Mouse (Mus musculus): ENCODE data around the gene 2310039H08Rik. TPM values are rescaled to one million over a fixed set of nuclear protein-coding genes. Genes with fewer than 3 reads are reported as not detected.

The 2310039H08Rik gene
- total and polyA plus RNA-seq, 2 experiments from 2014 or later: 39.2 to 59.2 TPM

DNA sequence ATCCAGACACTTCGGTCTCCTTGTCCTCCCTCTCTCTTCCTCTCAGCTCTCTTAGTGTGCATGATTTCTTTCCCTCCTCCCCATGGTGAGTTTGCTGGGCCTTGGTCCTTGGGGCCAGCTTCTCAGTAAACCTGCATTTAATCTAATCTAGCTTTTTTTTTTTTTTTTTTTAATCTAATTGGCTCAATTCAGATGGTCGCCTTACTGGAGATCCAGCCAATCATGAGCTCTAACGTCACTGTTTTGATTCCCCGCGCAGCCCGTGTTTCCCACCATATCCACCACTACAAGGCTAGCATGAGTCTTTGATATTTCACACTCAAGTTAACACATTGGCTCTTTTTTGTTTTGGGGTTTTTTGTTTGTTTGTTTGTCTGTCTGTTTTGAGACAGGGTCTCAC lies 42.1 kb downstream of the 2310039H08Rik start:
- Histone ChIP-seq H3K27ac (ENCODE audit: low read depth, low read length) (no peak overlapping the region), H3K4me1 (ENCODE audit: insufficient read depth, low read length) (no peaks in the 10 kb centered on the region), H3K4me2 (ENCODE audit: low read depth, low read length, poor library complexity, severe bottlenecking) (no peak overlapping the region), H3K36me3 (ENCODE audit: insufficient read depth, low read length) (peaks cover 42% of the 10 kb centered on the region), H3K9me3 (ENCODE audit: low read length) (no peaks in the 10 kb centered on the region), H3K27me3 (ENCODE audit: insufficient read depth, low read length) (no peaks in the 10 kb centered on the region), H3K4me3 (ENCODE audit: low read depth, low read length) (no peak overlapping the region), H3K9ac (replicated peaks; ENCODE audit: low read length, poor library complexity, severe bottlenecking) (no peak overlapping the region)
- ATAC-seq (ENCODE audit: low FRiP score): no peak
- WGBS: 92% methylated on average over 6 of the region's 6 CpGs
- no peak for TF ChIP-seq CTCF (IDR thresholded peaks at IDR 0.05)
- DNase-seq (ENCODE audit: low spot score): no peak

DNA sequence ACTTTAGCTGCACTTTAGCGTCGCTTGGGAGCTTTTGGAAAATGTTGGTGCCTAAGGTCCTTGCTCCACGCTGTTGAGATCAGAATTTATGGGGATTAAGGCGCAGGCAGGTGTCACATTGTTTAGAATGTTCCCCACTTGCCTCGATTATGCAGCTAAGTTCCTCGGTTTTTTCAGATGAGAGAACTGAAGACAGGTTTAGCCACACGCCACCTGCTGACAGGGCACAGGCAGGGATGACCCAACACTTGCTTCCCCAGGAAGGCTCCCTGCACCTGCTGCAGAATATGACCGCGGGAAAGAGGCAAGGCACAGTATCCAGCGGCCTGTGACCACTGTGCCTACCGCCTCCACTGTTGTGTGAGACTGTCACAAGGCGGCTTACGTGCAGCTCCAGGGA lies 43.9 kb downstream of the 2310039H08Rik start:
- peaks cover 45% of the 10 kb centered on the region for H3K36me3 ChIP-seq (ENCODE audit: insufficient read depth, low read length)
- H3K9me3 ChIP-seq (ENCODE audit: low read length): no peaks in the 10 kb centered on the region
- DNase-seq (ENCODE audit: low spot score): no peak
- H3K9ac ChIP-seq (replicated peaks; ENCODE audit: low read length, poor library complexity, severe bottlenecking): no peak overlapping the region
- no peak overlapping the region for H3K4me3 ChIP-seq (ENCODE audit: low read depth, low read length)
- 67% methylated on average over 13 of the region's 13 CpGs for WGBS
- no peak for TF ChIP-seq CTCF (IDR thresholded peaks at IDR 0.05)
- H3K4me1 ChIP-seq (ENCODE audit: insufficient read depth, low read length): no peaks in the 10 kb centered on the region
- no peak overlapping the region for H3K27ac ChIP-seq (ENCODE audit: low read depth, low read length)
- no peak for ATAC-seq (ENCODE audit: low FRiP score)
- H3K27me3 ChIP-seq (ENCODE audit: insufficient read depth, low read length): no peaks in the 10 kb centered on the region
- H3K4me2 ChIP-seq (ENCODE audit: low read depth, low read length, poor library complexity, severe bottlenecking): no peak overlapping the region

DNA sequence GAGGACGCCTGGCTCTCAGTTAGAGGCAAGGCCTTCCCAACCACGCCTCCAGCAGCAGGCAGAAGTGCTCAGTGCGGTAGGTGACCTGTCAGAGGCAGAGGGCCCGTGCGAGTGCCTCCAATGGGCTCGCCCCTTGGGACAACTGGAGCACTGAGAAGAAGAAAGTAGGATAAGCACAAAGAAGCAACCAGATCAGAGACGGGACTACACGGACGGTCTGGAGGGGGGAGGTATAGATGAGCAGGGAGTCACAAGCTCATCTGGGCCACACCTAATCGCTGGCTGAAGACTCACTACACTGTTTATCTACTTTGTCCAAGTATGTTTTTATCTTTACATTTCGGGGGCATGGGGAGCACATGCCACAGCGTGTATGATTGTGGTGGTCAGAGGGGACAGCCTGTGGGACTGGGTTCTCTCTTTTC lies 45.3 kb downstream of the 2310039H08Rik start:
- no peak overlapping the region for H3K4me2 ChIP-seq (ENCODE audit: low read depth, low read length, poor library complexity, severe bottlenecking)
- peaks cover 37% of the 10 kb centered on the region for H3K36me3 ChIP-seq (ENCODE audit: insufficient read depth, low read length)
- no peak overlapping the region for H3K27ac ChIP-seq (ENCODE audit: low read depth, low read length)
- 93% methylated on average over 12 of the region's 12 CpGs for WGBS
- DNase-seq (ENCODE audit: low spot score) (no peak), ATAC-seq (ENCODE audit: low FRiP score) (no peak)
- no peaks in the 10 kb centered on the region for H3K4me1 ChIP-seq (ENCODE audit: insufficient read depth, low read length)
- H3K27me3 ChIP-seq (ENCODE audit: insufficient read depth, low read length): no peaks in the 10 kb centered on the region
- H3K9ac ChIP-seq (replicated peaks; ENCODE audit: low read length, poor library complexity, severe bottlenecking): no peak overlapping the region
- TF ChIP-seq CTCF (IDR thresholded peaks at IDR 0.05): no peak
- no peaks in the 10 kb centered on the region for H3K9me3 ChIP-seq (ENCODE audit: low read length)
- no peak overlapping the region for H3K4me3 ChIP-seq (ENCODE audit: low read depth, low read length)

DNA sequence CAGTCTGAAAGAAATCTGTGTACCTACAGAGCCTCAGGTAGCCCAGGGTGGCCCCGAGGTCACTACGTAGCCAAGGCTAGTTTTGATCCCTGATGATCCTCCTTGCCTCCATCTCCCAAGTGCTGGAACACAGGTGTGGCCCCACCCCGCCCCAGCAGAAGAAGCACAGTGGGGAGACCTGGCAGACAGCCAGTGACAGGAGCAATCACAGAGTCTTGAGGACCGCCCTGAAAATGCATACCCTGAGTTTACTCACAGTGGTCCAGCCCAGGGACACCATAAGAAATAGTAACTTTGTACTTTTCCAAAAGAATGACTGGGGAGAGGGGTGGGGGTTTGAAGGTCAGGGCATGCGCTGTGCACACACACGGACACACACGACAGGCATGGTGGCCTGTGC lies 48.2 kb downstream of the 2310039H08Rik start:
- Histone ChIP-seq H3K9ac (replicated peaks; ENCODE audit: low read length, poor library complexity, severe bottlenecking) (no peak overlapping the region), H3K36me3 (ENCODE audit: insufficient read depth, low read length) (peaks cover 54% of the 10 kb centered on the region), H3K27me3 (ENCODE audit: insufficient read depth, low read length) (no peaks in the 10 kb centered on the region), H3K9me3 (ENCODE audit: low read length) (no peaks in the 10 kb centered on the region), H3K4me2 (ENCODE audit: low read depth, low read length, poor library complexity, severe bottlenecking) (no peak overlapping the region), H3K4me3 (ENCODE audit: low read depth, low read length) (no peak overlapping the region), H3K4me1 (ENCODE audit: insufficient read depth, low read length) (no peaks in the 10 kb centered on the region), H3K27ac (ENCODE audit: low read depth, low read length) (no peak overlapping the region)
- 97% methylated on average over 7 of the region's 7 CpGs for WGBS
- no peak for TF ChIP-seq CTCF (IDR thresholded peaks at IDR 0.05)
- ATAC-seq (ENCODE audit: low FRiP score): no peak
- DNase-seq (ENCODE audit: low spot score): no peak

Other genes with a start within 250 kb of the 2310039H08Rik start
- 53.8 and 70.9 TPM in 2 replicates for gene Cul9, start 226.2 kb upstream of the 2310039H08Rik start, total RNA-seq (2014; rRNA removed)
- 13.6 and 16.7 TPM in 2 replicates for gene Cul9, start 226.2 kb upstream of the 2310039H08Rik start, polyA plus RNA-seq (2015; fragmentation: Nextera tagmentation; extraction: Ambion mirVana)
- 45.8 and 69.0 TPM in 2 replicates for gene Srf, start 216.5 kb upstream of the 2310039H08Rik start, total RNA-seq (2014; rRNA removed)
- 2.6 and 3.3 TPM in 2 replicates for gene Srf, start 216.5 kb upstream of the 2310039H08Rik start, polyA plus RNA-seq (2015; fragmentation: Nextera tagmentation; extraction: Ambion mirVana)
- gene Ptk7, start 143.1 kb upstream of the 2310039H08Rik start, total RNA-seq (2014; rRNA removed): 61.8 and 62.6 TPM in 2 replicates
- gene Ptk7, start 143.1 kb upstream of the 2310039H08Rik start, polyA plus RNA-seq (2015; fragmentation: Nextera tagmentation; extraction: Ambion mirVana): 22.5 and 22.9 TPM in 2 replicates
- 24.5 and 28.5 TPM in 2 replicates for gene Klc4, start 126.6 kb upstream of the 2310039H08Rik start, total RNA-seq (2014; rRNA removed)
- gene Klc4, start 126.6 kb upstream of the 2310039H08Rik start, polyA plus RNA-seq (2015; fragmentation: Nextera tagmentation; extraction: Ambion mirVana): 20.0 and 22.2 TPM in 2 replicates
- gene Mrpl2, start 126.4 kb upstream of the 2310039H08Rik start, total RNA-seq (2014; rRNA removed): 46.7 and 47.4 TPM in 2 replicates
- 85.5 and 85.7 TPM in 2 replicates for gene Mrpl2, start 126.4 kb upstream of the 2310039H08Rik start, polyA plus RNA-seq (2015; fragmentation: Nextera tagmentation; extraction: Ambion mirVana)
- 83.5 and 92.4 TPM in 2 replicates for gene Cul7, start 122.3 kb upstream of the 2310039H08Rik start, total RNA-seq (2014; rRNA removed)
- gene Cul7, start 122.3 kb upstream of the 2310039H08Rik start, polyA plus RNA-seq (2015; fragmentation: Nextera tagmentation; extraction: Ambion mirVana): 26.2 and 26.6 TPM in 2 replicates
- 26.9 and 27.6 TPM in 2 replicates for gene Rrp36, start 98.3 kb upstream of the 2310039H08Rik start, total RNA-seq (2014; rRNA removed)
- gene Rrp36, start 98.3 kb upstream of the 2310039H08Rik start, polyA plus RNA-seq (2015; fragmentation: Nextera tagmentation; extraction: Ambion mirVana): 47.1 and 52.2 TPM in 2 replicates
- 130 and 171 TPM in 2 replicates for gene Mea1, start 93.8 kb upstream of the 2310039H08Rik start, total RNA-seq (2014; rRNA removed)
- gene Mea1, start 93.8 kb upstream of the 2310039H08Rik start, polyA plus RNA-seq (2015; fragmentation: Nextera tagmentation; extraction: Ambion mirVana): 314 and 362 TPM in 2 replicates
- 98.7 and 99.7 TPM in 2 replicates for gene Klhdc3, start 91.7 kb upstream of the 2310039H08Rik start, total RNA-seq (2014; rRNA removed)
- 185 and 192 TPM in 2 replicates for gene Klhdc3, start 91.7 kb upstream of the 2310039H08Rik start, polyA plus RNA-seq (2015; fragmentation: Nextera tagmentation; extraction: Ambion mirVana)
- 118 and 128 TPM in 2 replicates for gene Ppp2r5d, start 67.5 kb upstream of the 2310039H08Rik start, total RNA-seq (2014; rRNA removed)
- gene Ppp2r5d, start 67.5 kb upstream of the 2310039H08Rik start, polyA plus RNA-seq (2015; fragmentation: Nextera tagmentation; extraction: Ambion mirVana): 94.1 and 103 TPM in 2 replicates
- 37.8 and 38.5 TPM in 2 replicates for gene Pex6, start 61.2 kb upstream of the 2310039H08Rik start, total RNA-seq (2014; rRNA removed)
- 17.6 and 18.3 TPM in 2 replicates for gene Pex6, start 61.2 kb upstream of the 2310039H08Rik start, polyA plus RNA-seq (2015; fragmentation: Nextera tagmentation; extraction: Ambion mirVana)
- gene Gnmt, start 43.5 kb upstream of the 2310039H08Rik start, total RNA-seq (2014; rRNA removed): 0.27 and 0.57 TPM in 2 replicates
- gene Gnmt, start 43.5 kb upstream of the 2310039H08Rik start, polyA plus RNA-seq (2015; fragmentation: Nextera tagmentation; extraction: Ambion mirVana): 0.88 and 1.5 TPM in 2 replicates
- 62.0 and 74.6 TPM in 2 replicates for gene Cnpy3, start 20.4 kb upstream of the 2310039H08Rik start, total RNA-seq (2014; rRNA removed)
- 70.7 and 74.4 TPM in 2 replicates for gene Cnpy3, start 20.4 kb upstream of the 2310039H08Rik start, polyA plus RNA-seq (2015; fragmentation: Nextera tagmentation; extraction: Ambion mirVana)
- not detected in 2 replicates for gene Ptcra, start 8.9 kb upstream of the 2310039H08Rik start, total RNA-seq (2014; rRNA removed)
- 0.17 and 0.20 TPM in 2 replicates for gene Ptcra, start 8.9 kb upstream of the 2310039H08Rik start, polyA plus RNA-seq (2015; fragmentation: Nextera tagmentation; extraction: Ambion mirVana)
- 42.3 and 43.2 TPM in 2 replicates for gene Rpl7l1, start 10.0 kb downstream of the 2310039H08Rik start, total RNA-seq (2014; rRNA removed)
- 67.6 and 69.7 TPM in 2 replicates for gene Rpl7l1, start 10.0 kb downstream of the 2310039H08Rik start, polyA plus RNA-seq (2015; fragmentation: Nextera tagmentation; extraction: Ambion mirVana)
- gene Bicral, start 85.8 kb downstream of the 2310039H08Rik start, total RNA-seq (2014; rRNA removed): 31.2 and 31.6 TPM in 2 replicates
- gene Bicral, start 85.8 kb downstream of the 2310039H08Rik start, polyA plus RNA-seq (2015; fragmentation: Nextera tagmentation; extraction: Ambion mirVana): 6.5 and 7.0 TPM in 2 replicates
- 43.1 and 46.3 TPM in 2 replicates for gene Tbcc, start 118.0 kb downstream of the 2310039H08Rik start, total RNA-seq (2014; rRNA removed)
- gene Tbcc, start 118.0 kb downstream of the 2310039H08Rik start, polyA plus RNA-seq (2015; fragmentation: Nextera tagmentation; extraction: Ambion mirVana): 49.9 and 51.2 TPM in 2 replicates
- gene Prph2, start 137.8 kb downstream of the 2310039H08Rik start, total RNA-seq (2014; rRNA removed): not detected in 2 replicates
- not detected in 2 replicates for gene Prph2, start 137.8 kb downstream of the 2310039H08Rik start, polyA plus RNA-seq (2015; fragmentation: Nextera tagmentation; extraction: Ambion mirVana)
- gene Ubr2, start 237.9 kb downstream of the 2310039H08Rik start, total RNA-seq (2014; rRNA removed): 26.0 and 33.2 TPM in 2 replicates
- gene Ubr2, start 237.9 kb downstream of the 2310039H08Rik start, polyA plus RNA-seq (2015; fragmentation: Nextera tagmentation; extraction: Ambion mirVana): 8.3 and 9.8 TPM in 2 replicates